Mouse (Mus musculus): ENCODE results near the gene Rec114. TPM values are rescaled to one million over a fixed set of nuclear protein-coding genes. Genes with fewer than 3 reads are reported as not detected.

Rec114 gene
- polyA plus RNA-seq, 1 experiment, result 6.6 TPM

GRCm38 (mm10) chr9:58675371-58675770 lies 68.4 kb downstream of the Rec114 start:
- Histone ChIP-seq H3K27ac (ENCODE audit: control insufficient read depth, insufficient read depth, low read depth, low read length) (no peak overlapping the region), H3K36me3 (ENCODE audit: control insufficient read depth, insufficient read depth, low read length) (no peaks in the 10 kb centered on the region), H3K4me1 (ENCODE audit: control insufficient read depth, insufficient read depth, low read length) (no peaks in the 10 kb centered on the region), H3K27me3 (ENCODE audit: control insufficient read depth, insufficient read depth, low read length) (no peaks in the 10 kb centered on the region), H3K4me3 (ENCODE audit: control insufficient read depth, low read depth, low read length) (no peak overlapping the region)
- TF ChIP-seq POLR2A (IDR thresholded peaks at IDR 0.05; ENCODE audit: control insufficient read depth, low read depth, low read length) (no peak), CTCF (IDR thresholded peaks at IDR 0.05; ENCODE audit: control insufficient read depth, insufficient read depth, insufficient replicate concordance, low read depth, low read length) (no peak)

DNA sequence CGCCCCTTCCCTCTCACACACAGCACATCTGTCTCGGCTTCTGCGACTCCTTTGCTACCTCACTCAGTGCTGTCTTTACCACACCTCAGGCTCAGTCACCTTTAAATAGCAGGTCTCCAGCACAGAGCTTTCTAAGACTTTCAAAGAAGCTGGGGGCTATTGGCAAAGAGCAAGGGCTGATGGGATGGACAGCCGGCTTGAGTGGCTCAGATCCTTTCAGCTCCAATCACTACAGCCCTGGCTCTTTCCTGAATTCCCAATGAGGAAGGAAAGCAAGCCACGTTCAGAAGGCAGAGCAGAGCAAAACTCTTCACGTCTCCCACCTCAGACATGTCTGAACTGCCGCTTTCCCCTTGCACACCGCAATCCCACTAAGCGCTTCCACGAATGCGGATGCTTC lies 69.0 kb downstream of the Rec114 start:
- Histone ChIP-seq H3K4me1 (ENCODE audit: control insufficient read depth, insufficient read depth, low read length) (no peaks in the 10 kb centered on the region), H3K4me3 (ENCODE audit: control insufficient read depth, low read depth, low read length) (no peak overlapping the region), H3K36me3 (ENCODE audit: control insufficient read depth, insufficient read depth, low read length) (no peaks in the 10 kb centered on the region), H3K27me3 (ENCODE audit: control insufficient read depth, insufficient read depth, low read length) (no peaks in the 10 kb centered on the region), H3K27ac (ENCODE audit: control insufficient read depth, insufficient read depth, low read depth, low read length) (no peak overlapping the region)
- TF ChIP-seq CTCF (IDR thresholded peaks at IDR 0.05; ENCODE audit: control insufficient read depth, insufficient read depth, insufficient replicate concordance, low read depth, low read length) (no peak), POLR2A (IDR thresholded peaks at IDR 0.05; ENCODE audit: control insufficient read depth, low read depth, low read length) (no peak)

DNA sequence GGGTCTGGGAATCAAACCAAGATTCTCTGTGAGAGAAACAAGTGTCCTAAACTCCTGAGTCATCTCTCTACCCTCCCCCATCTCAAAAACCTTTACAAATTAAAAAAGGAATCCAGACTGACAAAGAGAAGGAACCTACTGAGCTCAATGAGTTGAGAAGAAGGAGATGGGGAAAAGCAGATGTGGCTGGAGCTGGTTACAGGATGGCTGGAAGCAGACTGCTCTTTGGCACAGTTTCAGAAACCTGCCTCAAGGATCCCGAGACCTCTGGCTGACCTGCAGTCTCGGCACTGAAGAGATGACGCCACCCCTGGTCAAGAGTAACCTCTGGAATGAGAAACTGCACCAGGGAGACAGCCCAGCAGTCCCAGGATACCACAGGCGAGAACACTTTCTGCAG lies 71.3 kb downstream of the Rec114 start:
- no peak overlapping the region for H3K27ac ChIP-seq (ENCODE audit: control insufficient read depth, insufficient read depth, low read depth, low read length)
- no peaks in the 10 kb centered on the region for H3K4me1 ChIP-seq (ENCODE audit: control insufficient read depth, insufficient read depth, low read length)
- TF ChIP-seq POLR2A (IDR thresholded peaks at IDR 0.05; ENCODE audit: control insufficient read depth, low read depth, low read length) (no peak), CTCF (IDR thresholded peaks at IDR 0.05; ENCODE audit: control insufficient read depth, insufficient read depth, insufficient replicate concordance, low read depth, low read length) (no peak)
- no peaks in the 10 kb centered on the region for H3K36me3 ChIP-seq (ENCODE audit: control insufficient read depth, insufficient read depth, low read length)
- no peak overlapping the region for H3K4me3 ChIP-seq (ENCODE audit: control insufficient read depth, low read depth, low read length)
- H3K27me3 ChIP-seq (ENCODE audit: control insufficient read depth, insufficient read depth, low read length), result no peaks in the 10 kb centered on the region

GRCm38 (mm10) chr9:58669819-58670218 lies 73.9 kb downstream of the Rec114 start:
- H3K27ac ChIP-seq (ENCODE audit: control insufficient read depth, insufficient read depth, low read depth, low read length), result no peak overlapping the region
- H3K27me3 ChIP-seq (ENCODE audit: control insufficient read depth, insufficient read depth, low read length), result no peaks in the 10 kb centered on the region
- H3K36me3 ChIP-seq (ENCODE audit: control insufficient read depth, insufficient read depth, low read length), result no peaks in the 10 kb centered on the region
- no peaks in the 10 kb centered on the region for H3K4me1 ChIP-seq (ENCODE audit: control insufficient read depth, insufficient read depth, low read length)
- no peak overlapping the region for H3K4me3 ChIP-seq (ENCODE audit: control insufficient read depth, low read depth, low read length)
- TF ChIP-seq POLR2A (IDR thresholded peaks at IDR 0.05; ENCODE audit: control insufficient read depth, low read depth, low read length) (no peak), CTCF (IDR thresholded peaks at IDR 0.05; ENCODE audit: control insufficient read depth, insufficient read depth, insufficient replicate concordance, low read depth, low read length) (no peak)

GRCm38 (mm10) chr9:58669071-58669470 lies 74.7 kb downstream of the Rec114 start:
- H3K27me3 ChIP-seq (ENCODE audit: control insufficient read depth, insufficient read depth, low read length), result no peaks in the 10 kb centered on the region
- no peak overlapping the region for H3K27ac ChIP-seq (ENCODE audit: control insufficient read depth, insufficient read depth, low read depth, low read length)
- H3K4me1 ChIP-seq (ENCODE audit: control insufficient read depth, insufficient read depth, low read length), result no peaks in the 10 kb centered on the region
- H3K36me3 ChIP-seq (ENCODE audit: control insufficient read depth, insufficient read depth, low read length), result no peaks in the 10 kb centered on the region
- no peak for TF ChIP-seq POLR2A (IDR thresholded peaks at IDR 0.05; ENCODE audit: control insufficient read depth, low read depth, low read length)
- no peak for TF ChIP-seq CTCF (IDR thresholded peaks at IDR 0.05; ENCODE audit: control insufficient read depth, insufficient read depth, insufficient replicate concordance, low read depth, low read length)
- H3K4me3 ChIP-seq (ENCODE audit: control insufficient read depth, low read depth, low read length), result no peak overlapping the region

GRCm38 (mm10) chr9:58668171-58668570 lies 75.6 kb downstream of the Rec114 start:
- no peaks in the 10 kb centered on the region for H3K27me3 ChIP-seq (ENCODE audit: control insufficient read depth, insufficient read depth, low read length)
- H3K4me1 ChIP-seq (ENCODE audit: control insufficient read depth, insufficient read depth, low read length), result no peaks in the 10 kb centered on the region
- H3K36me3 ChIP-seq (ENCODE audit: control insufficient read depth, insufficient read depth, low read length), result no peaks in the 10 kb centered on the region
- no peak for TF ChIP-seq POLR2A (IDR thresholded peaks at IDR 0.05; ENCODE audit: control insufficient read depth, low read depth, low read length)
- no peak for TF ChIP-seq CTCF (IDR thresholded peaks at IDR 0.05; ENCODE audit: control insufficient read depth, insufficient read depth, insufficient replicate concordance, low read depth, low read length)
- H3K27ac ChIP-seq (ENCODE audit: control insufficient read depth, insufficient read depth, low read depth, low read length), result no peak overlapping the region
- no peak overlapping the region for H3K4me3 ChIP-seq (ENCODE audit: control insufficient read depth, low read depth, low read length)

DNA sequence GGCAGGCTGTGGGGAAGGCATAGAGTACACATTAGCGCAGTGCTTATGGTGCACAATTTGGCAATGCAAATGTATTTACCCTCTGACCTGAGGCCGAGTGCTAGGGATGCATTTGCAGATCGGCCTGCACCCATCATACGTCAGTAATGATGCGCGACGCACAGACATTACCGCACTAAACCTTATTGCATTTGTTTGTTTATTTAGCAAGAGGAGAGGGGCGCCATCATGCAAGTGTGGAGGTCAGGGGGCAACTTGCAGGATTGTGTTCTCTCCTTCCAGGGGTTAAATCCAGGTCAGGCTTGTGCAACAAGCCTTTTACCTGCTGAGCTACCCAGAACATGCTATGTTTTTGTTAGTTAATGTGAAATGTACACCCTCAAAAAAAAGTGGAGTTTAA lies 76.5 kb downstream of the Rec114 start:
- Histone ChIP-seq H3K4me1 (ENCODE audit: control insufficient read depth, insufficient read depth, low read length) (no peaks in the 10 kb centered on the region), H3K4me3 (ENCODE audit: control insufficient read depth, low read depth, low read length) (no peak overlapping the region), H3K36me3 (ENCODE audit: control insufficient read depth, insufficient read depth, low read length) (no peaks in the 10 kb centered on the region), H3K27ac (ENCODE audit: control insufficient read depth, insufficient read depth, low read depth, low read length) (no peak overlapping the region), H3K27me3 (ENCODE audit: control insufficient read depth, insufficient read depth, low read length) (no peaks in the 10 kb centered on the region)
- TF ChIP-seq CTCF (IDR thresholded peaks at IDR 0.05; ENCODE audit: control insufficient read depth, insufficient read depth, insufficient replicate concordance, low read depth, low read length) (no peak), POLR2A (IDR thresholded peaks at IDR 0.05; ENCODE audit: control insufficient read depth, low read depth, low read length) (no peak)

GRCm38 (mm10) chr9:58666191-58666590 lies 77.6 kb downstream of the Rec114 start:
- no peak overlapping the region for H3K4me3 ChIP-seq (ENCODE audit: control insufficient read depth, low read depth, low read length)
- no peaks in the 10 kb centered on the region for H3K27me3 ChIP-seq (ENCODE audit: control insufficient read depth, insufficient read depth, low read length)
- TF ChIP-seq POLR2A (IDR thresholded peaks at IDR 0.05; ENCODE audit: control insufficient read depth, low read depth, low read length) (no peak), CTCF (IDR thresholded peaks at IDR 0.05; ENCODE audit: control insufficient read depth, insufficient read depth, insufficient replicate concordance, low read depth, low read length) (no peak)
- no peaks in the 10 kb centered on the region for H3K4me1 ChIP-seq (ENCODE audit: control insufficient read depth, insufficient read depth, low read length)
- H3K36me3 ChIP-seq (ENCODE audit: control insufficient read depth, insufficient read depth, low read length), result no peaks in the 10 kb centered on the region
- no peak overlapping the region for H3K27ac ChIP-seq (ENCODE audit: control insufficient read depth, insufficient read depth, low read depth, low read length)
